Mouse (Mus musculus) lung, postnatal 0 days (tissue): ENCODE measurements at regions not wholly inside any gene's neighbourhood (a gene's known extent, or its start where the extent isn't known, plus 50 kb on each side); places are given as distances from the start of the nearest gene placed in this dataset.

Experiments used
- ATAC-seq: fragments of 200-750 bp; cut with Nextera tagmentation; 2 replicates; pipeline ENCODE4 v1.8.0; 2017; ENCODE audit warnings: moderate library complexity
- DNase-seq: peaks from one replicate; pipeline ENCODE4 v3.0.0-alpha.2; 2016; ENCODE audit warnings: low spot score
- H3K27ac ChIP-seq: fragments of 300-500 bp; sonication (generic); 2 replicates; pipeline ENCODE4 v1.5.1; 2014; ENCODE audit warnings: antibody characterized with exemption, mild to moderate bottlenecking, low read length, mixed read lengths
- H3K27me3 ChIP-seq: fragments of 300-500 bp; sonication (generic); replicated peaks from 2 replicates; pipeline ENCODE4 v1.6.1; 2014; ENCODE audit warnings: low read length, mixed read lengths; ENCODE audit not compliant: insufficient read depth
- H3K36me3 ChIP-seq: fragments of 300-500 bp; sonication (generic); 2 replicates; pipeline ENCODE4 v1.6.1; 2014; ENCODE audit warnings: low read length, mixed read lengths; ENCODE audit not compliant: insufficient read depth
- H3K4me1 ChIP-seq: fragments of 300-500 bp; sonication (generic); 2 replicates; pipeline ENCODE4 v1.6.1; 2014; ENCODE audit warnings: antibody characterized with exemption, low read depth, low read length, mixed read lengths; ENCODE audit not compliant: insufficient read depth
- H3K4me2 ChIP-seq: fragments of 300-500 bp; sonication (generic); replicated peaks from 2 replicates; pipeline ENCODE4 v1.6.1; 2014; ENCODE audit warnings: low read depth, mild to moderate bottlenecking, low read length, moderate library complexity, mixed read lengths
- H3K4me3 ChIP-seq: fragments of 300-500 bp; sonication (generic); 2 replicates; pipeline ENCODE4 v1.5.1; 2014; ENCODE audit warnings: low read depth, low read length
- H3K9ac ChIP-seq: fragments of 300-500 bp; sonication (generic); replicated peaks from 2 replicates; pipeline ENCODE4 v1.6.1; 2014; ENCODE audit warnings: low read depth, mild to moderate bottlenecking
- H3K9me3 ChIP-seq: fragments of 300-500 bp; sonication (generic); 2 replicates; pipeline ENCODE4 v1.6.1; 2016; ENCODE audit warnings: low read length, mixed read lengths
- CTCF ChIP-seq: IDR thresholded peaks from 2 replicates; pipeline ENCODE4 v1.5.1; 2016; ENCODE audit warnings: antibody characterized with exemption, mild to moderate bottlenecking
- EP300 ChIP-seq: IDR thresholded peaks from 2 replicates; pipeline ENCODE4 v1.6.1; 2016; ENCODE audit warnings: antibody characterized with exemption, mild to moderate bottlenecking, control low read depth
- WGBS: fragments of 180-500 bp; shearing (Covaris S2); extraction: QIAGEN DNeasy Blood & Tissue Kit; methylation state at CpG from one replicate; pipeline ENCODE4 v1.1.7; 2014; 5-methylcytosine and 5-hydroxymethylcytosine counted together

- Histone ChIP-seq H3K27ac (no peak overlapping the region), H3K4me2 (no peak overlapping the region), H3K9ac (no peak overlapping the region), H3K9me3 (no peaks in the 10 kb centered on the region), H3K4me1 (no peaks in the 10 kb centered on the region), H3K36me3 (no peaks in the 10 kb centered on the region), H3K27me3 (no peaks in the 10 kb centered on the region), H3K4me3 (no peak overlapping the region)
- DNase-seq, result no peak
- no peak for ATAC-seq
- 72% methylated on average over 4 of the region's 4 CpGs for WGBS
- TF ChIP-seq EP300 (no peak), CTCF (no peak)
Observed at GRCm38 (mm10) chr4:93552489-93553160, 217.3 kb upstream of the Tusc1 start.

- H3K4me3 ChIP-seq, result no peak overlapping the region
- no peak overlapping the region for H3K27ac ChIP-seq
- H3K27me3 ChIP-seq, result no peaks in the 10 kb centered on the region
- no peak overlapping the region for H3K9ac ChIP-seq
- DNase-seq, result peak; percentile 5
- no peak overlapping the region for H3K4me2 ChIP-seq
- no peaks in the 10 kb centered on the region for H3K9me3 ChIP-seq
- no peak for TF ChIP-seq CTCF
- no peak for TF ChIP-seq EP300
- no peaks in the 10 kb centered on the region for H3K36me3 ChIP-seq
- no peak for ATAC-seq
- H3K4me1 ChIP-seq, result no peaks in the 10 kb centered on the region
Observed at GRCm38 (mm10) chr4:93551086-93551485, 215.8 kb upstream of the Tusc1 start.

- no peaks in the 10 kb centered on the region for H3K36me3 ChIP-seq
- H3K27ac ChIP-seq, result no peak overlapping the region
- ATAC-seq (no peak), DNase-seq (no peak)
- no peak overlapping the region for H3K9ac ChIP-seq
- no peaks in the 10 kb centered on the region for H3K27me3 ChIP-seq
- H3K4me2 ChIP-seq, result no peak overlapping the region
- H3K4me1 ChIP-seq, result no peaks in the 10 kb centered on the region
- TF ChIP-seq EP300 (no peak), CTCF (no peak)
- no peaks in the 10 kb centered on the region for H3K9me3 ChIP-seq
- 56% methylated on average over 4 of the region's 4 CpGs for WGBS
- no peak overlapping the region for H3K4me3 ChIP-seq
Observed at GRCm38 (mm10) chr4:93540588-93540987, 205.3 kb upstream of the Tusc1 start.

GRCm38 (mm10) chr4:93527382-93527781, 192.1 kb upstream of the Tusc1 start:
- no peaks in the 10 kb centered on the region for H3K4me1 ChIP-seq
- DNase-seq (no peak), ATAC-seq (no peak)
- no peak overlapping the region for H3K27ac ChIP-seq
- TF ChIP-seq EP300 (no peak), CTCF (no peak)
- no peak overlapping the region for H3K4me2 ChIP-seq
- H3K9ac ChIP-seq, result no peak overlapping the region
- no peaks in the 10 kb centered on the region for H3K9me3 ChIP-seq
- H3K27me3 ChIP-seq, result no peaks in the 10 kb centered on the region
- H3K4me3 ChIP-seq, result no peak overlapping the region
- WGBS, result 66% methylated on average over 2 of the region's 2 CpGs
- no peaks in the 10 kb centered on the region for H3K36me3 ChIP-seq

GRCm38 (mm10) chr4:93520454-93521100, 185.3 kb upstream of the Tusc1 start:
- H3K4me3 ChIP-seq, result no peak overlapping the region
- no peaks in the 10 kb centered on the region for H3K9me3 ChIP-seq
- WGBS, result 66% methylated on average over 5 of the region's 5 CpGs
- TF ChIP-seq CTCF, result no peak
- no peaks in the 10 kb centered on the region for H3K4me1 ChIP-seq
- ATAC-seq (no peak), DNase-seq (peak; percentile 20)
- no peaks in the 10 kb centered on the region for H3K36me3 ChIP-seq
- H3K4me2 ChIP-seq, result no peak overlapping the region
- H3K9ac ChIP-seq, result no peak overlapping the region
- H3K27me3 ChIP-seq, result no peaks in the 10 kb centered on the region
- H3K27ac ChIP-seq, result no peak overlapping the region

- TF ChIP-seq CTCF (no peak), EP300 (no peak)
- no peaks in the 10 kb centered on the region for H3K9me3 ChIP-seq
- 80% methylated on average over 5 of the region's 5 CpGs for WGBS
- ATAC-seq (no peak), DNase-seq (no peak)
- no peaks in the 10 kb centered on the region for H3K4me1 ChIP-seq
- no peak overlapping the region for H3K27ac ChIP-seq
- H3K4me2 ChIP-seq, result no peak overlapping the region
- no peaks in the 10 kb centered on the region for H3K27me3 ChIP-seq
- H3K4me3 ChIP-seq, result no peak overlapping the region
- H3K9ac ChIP-seq, result no peak overlapping the region
- no peaks in the 10 kb centered on the region for H3K36me3 ChIP-seq
Observed at GRCm38 (mm10) chr4:93518925-93519324, 183.6 kb upstream of the Tusc1 start.
